Mouse (Mus musculus): ENCODE data around the gene 5031439G07Rik. TPM values are rescaled to one million over a fixed set of nuclear protein-coding genes. Genes with fewer than 3 reads are reported as not detected.
A peak's percentile ranks its signal among the peaks of the same experiment; 100 is the strongest.
"Not testable (repeated sequence)": the region's sequence is repeated elsewhere in the genome, so short reads cannot be mapped to it uniquely, and the experiment has no call there.

The 5031439G07Rik gene
- total RNA-seq (2021), result 10 to 100 TPM; 38.8 to 53.7 TPM
- long read RNA-seq, experiment 1, full-length matches to known transcripts, result 56 of 61 reads
- long read RNA-seq, experiment 1, partial matches to known transcripts, result 0 of 61 reads
- long read RNA-seq, experiment 1, other reads (novel, unspliced or antisense), result 5 of 61 reads
- long read RNA-seq, experiment 2, full-length matches to known transcripts, result 58 of 72 reads
- long read RNA-seq, experiment 2, partial matches to known transcripts, result 9 of 72 reads
- long read RNA-seq, experiment 2, other reads (novel, unspliced or antisense), result 5 of 72 reads

DNA sequence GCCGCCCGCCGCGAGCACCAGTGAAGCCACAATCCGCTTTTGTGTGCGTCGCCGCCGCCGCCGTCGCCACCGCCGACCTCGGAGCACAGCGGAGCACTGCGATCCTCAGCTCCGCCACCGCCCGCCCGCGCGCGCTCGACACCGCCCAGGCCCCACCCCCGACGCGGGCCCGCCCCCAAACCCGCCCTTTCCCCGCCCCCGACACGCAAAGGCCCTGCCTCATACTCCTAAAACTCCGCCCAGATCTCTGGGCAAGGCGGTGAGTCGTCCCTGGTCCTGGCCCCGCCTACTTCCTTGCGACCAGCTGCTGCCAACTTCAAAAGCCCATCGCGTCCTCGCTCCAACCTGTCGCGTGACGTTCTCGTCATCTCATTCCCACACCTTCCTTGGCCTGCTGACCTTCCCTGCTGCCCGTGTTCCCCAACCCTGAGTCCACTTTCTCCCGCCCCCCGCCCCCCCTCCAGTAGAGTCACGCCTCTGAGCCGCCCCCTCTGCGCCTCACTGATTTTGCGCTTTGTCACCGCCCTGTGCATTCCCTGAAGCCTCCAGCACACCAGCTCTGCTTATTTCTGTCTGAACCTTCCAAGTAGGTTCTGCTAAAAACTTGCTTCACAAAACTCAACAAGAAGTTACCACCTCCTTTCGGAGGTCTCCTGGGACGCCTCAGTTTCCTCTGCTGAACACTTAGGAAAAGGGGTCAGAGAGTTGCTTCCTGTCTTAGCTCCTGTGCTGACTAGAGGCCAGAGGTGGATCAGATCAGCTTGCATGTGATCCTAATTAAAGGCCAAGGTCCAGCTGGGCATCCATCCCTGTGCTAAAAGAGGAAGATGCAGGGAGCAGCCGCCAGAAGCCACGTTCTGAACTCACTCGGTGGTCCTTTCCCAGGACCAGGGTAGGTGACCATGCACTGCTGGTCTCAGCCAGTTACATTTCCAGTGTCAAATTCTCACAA, at the start of gene 5031439G07Rik:
Gene 5031439G07Rik, minus strand, starts transcription at position 678 of the 952 bp plus-strand sequence.
- DNase-seq (ENCODE audit: low spot score in 2 of 2), result peak; percentile 78 to 83

DNA sequence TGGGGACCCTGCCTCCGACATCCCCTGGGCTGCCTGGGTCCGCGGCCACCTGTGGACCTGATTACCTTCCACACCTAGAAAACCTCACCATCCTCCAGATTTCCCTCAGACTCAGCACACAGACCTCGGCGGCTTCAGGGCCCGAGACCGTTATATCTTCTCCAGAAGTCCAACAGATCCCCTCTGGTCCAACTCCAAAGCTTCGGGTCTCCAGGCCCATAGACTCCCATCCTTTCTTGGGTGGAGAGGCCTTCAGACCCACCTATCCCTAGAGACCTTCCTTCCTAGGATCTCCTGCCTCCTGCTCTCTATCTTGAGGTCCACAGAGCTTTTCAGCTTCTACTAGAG, 49.0 kb upstream of the 5031439G07Rik start:
- no peak for DNase-seq (ENCODE audit: low spot score in 2 of 2)

- peak; percentile 98 to 99 for DNase-seq (ENCODE audit: low spot score in 2 of 2)
Measured at GRCm38 (mm10) chr15:85036566-85037342, 48.4 kb upstream of the 5031439G07Rik start.

GRCm38 (mm10) chr15:85033916-85034315, 45.6 kb upstream of the 5031439G07Rik start:
- DNase-seq (ENCODE audit: low spot score in 2 of 2), result not testable (repeated sequence)

DNA sequence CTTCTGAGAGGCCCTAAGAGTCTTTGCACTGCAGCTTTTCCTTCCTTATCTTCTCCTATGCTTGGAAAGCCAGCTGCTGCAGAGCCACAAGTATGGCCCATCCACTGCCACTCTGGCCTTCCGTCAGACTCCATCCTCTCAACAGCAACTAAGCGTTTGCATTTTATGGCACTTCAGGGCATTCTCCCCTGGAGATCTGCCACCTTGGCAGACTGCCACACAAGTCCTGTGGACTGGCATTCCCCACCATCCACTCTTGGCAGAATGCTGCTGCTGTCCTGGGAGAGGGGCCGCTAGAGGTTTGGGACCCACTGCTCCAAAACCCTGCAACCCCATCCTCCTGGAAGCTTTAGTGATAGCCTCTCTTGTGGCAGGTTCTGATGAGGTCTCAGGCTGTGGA, 43.5 kb upstream of the 5031439G07Rik start:
- DNase-seq (ENCODE audit: low spot score in 2 of 2), result no peak

DNA sequence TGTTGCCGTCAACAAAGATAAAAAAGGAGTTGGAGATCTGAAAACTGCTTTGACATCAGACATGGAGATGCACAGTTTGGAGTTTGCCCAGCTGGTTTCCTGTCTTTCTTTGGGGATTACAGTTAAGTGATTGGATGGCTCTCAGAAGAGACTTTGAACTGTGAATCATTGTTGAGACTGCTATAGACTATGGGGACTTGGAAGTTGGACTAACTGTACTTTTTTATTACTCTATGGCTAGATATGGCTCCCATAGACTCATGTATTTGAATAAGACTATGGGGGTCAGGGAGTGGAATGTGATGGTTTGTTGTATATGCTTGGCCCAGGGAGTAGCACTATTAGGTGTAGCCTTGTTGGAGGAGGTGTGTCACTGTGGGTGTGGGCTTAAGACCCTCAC, 42.3 kb upstream of the 5031439G07Rik start:
- not testable (repeated sequence) for DNase-seq (ENCODE audit: low spot score in 2 of 2)

- DNase-seq (ENCODE audit: low spot score in 2 of 2), result not testable (repeated sequence)
Measured at GRCm38 (mm10) chr15:85028648-85029047, 40.3 kb upstream of the 5031439G07Rik start, which contains the start of gene Fam118a. Gene Fam118a, plus strand, starts transcription at chr15:85028948.

DNA sequence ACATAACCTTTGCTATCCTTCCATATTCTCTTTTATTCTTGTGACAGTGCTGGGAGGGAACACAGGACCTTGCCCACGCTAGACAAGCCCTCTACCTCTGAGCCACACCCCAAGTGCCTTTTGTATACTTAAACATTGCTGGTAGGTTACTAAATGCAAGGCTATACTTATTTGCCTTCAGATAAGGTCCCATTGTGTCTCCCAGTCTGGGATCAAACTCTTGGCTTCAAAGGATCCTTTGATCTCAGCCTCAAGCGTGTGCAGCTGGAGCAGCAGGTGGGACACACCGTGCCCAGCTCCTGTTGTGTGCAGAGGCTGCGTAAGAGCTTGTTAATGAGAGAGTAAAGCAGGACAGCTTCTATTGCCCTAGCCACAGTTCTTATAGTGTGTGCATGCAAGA, 39.4 kb upstream of the 5031439G07Rik start:
- no peak for DNase-seq (ENCODE audit: low spot score in 2 of 2)

- DNase-seq (ENCODE audit: low spot score in 2 of 2), result no peak
Measured at GRCm38 (mm10) chr15:85026197-85026596, 37.8 kb upstream of the 5031439G07Rik start.

GRCm38 (mm10) chr15:85022211-85022610, 33.9 kb upstream of the 5031439G07Rik start:
- DNase-seq (ENCODE audit: low spot score in 2 of 2), result no peak

GRCm38 (mm10) chr15:85016951-85017664, 28.8 kb upstream of the 5031439G07Rik start, which contains the start of gene Upk3a:
Gene Upk3a, plus strand, starts transcription at chr15:85017141.
- DNase-seq (ENCODE audit: low spot score in 2 of 2), result no peak

DNA sequence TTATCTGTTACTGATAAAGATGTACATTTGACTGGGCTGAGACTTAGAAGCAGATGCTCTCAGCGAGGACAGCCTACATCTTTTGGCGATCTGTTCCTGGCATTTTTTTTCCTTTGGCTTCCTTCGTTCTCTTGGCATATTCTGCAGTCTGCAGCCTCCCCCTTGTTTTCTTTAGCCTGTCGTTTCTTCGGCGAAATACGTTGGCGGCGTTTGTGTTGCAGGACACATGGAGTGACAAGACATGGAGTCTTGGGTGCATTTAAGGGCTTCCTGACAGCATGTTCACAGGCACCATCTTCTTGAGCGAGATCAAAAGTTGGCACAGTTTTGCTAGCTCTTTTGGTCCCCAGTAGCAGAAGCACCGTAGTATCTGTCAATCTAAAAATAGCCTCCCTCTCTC, 27.4 kb upstream of the 5031439G07Rik start:
- DNase-seq (ENCODE audit: low spot score in 2 of 2), result no peak

- DNase-seq (ENCODE audit: low spot score in 2 of 2), result no peak
Measured at GRCm38 (mm10) chr15:85012662-85013054, 24.3 kb upstream of the 5031439G07Rik start.

DNA sequence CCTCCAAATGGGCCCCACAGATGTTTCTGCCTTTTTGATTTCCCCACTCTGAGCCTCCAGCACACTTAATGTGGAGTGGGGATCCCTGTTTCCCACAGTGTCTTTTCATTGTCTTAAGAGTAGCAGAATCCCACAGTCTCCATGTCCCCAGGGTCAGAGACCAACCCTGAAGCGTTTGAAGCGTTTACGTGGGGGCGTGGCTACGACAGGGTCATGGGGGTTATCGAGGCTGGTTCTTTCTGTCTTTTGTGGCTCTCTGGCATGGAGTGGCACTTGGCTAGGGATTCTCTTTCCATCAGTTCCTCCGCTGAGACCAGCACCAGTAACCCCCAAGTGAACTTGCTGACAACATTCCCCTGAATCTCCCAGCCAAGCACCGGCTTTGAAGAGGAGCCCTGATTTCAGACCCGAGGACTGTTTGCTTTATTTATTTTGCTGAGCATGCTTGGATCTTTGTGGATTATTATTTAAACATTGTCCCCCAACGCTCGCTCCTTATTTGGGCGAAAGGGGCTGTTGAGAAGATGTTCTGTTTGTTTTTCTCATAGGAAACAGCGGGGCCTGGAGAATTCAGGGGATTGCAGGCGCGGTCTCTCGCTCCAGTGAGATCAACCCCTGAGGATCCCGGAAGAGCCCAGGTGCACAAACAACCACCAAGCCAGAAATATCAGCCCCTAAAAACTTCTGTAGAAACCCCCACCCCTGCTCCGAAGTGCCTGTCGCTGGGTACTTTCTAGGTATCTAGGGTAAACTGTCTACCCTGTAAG, 23.7 kb upstream of the 5031439G07Rik start:
- DNase-seq (ENCODE audit: low spot score in 2 of 2), result no peak

GRCm38 (mm10) chr15:85009666-85010065, 21.3 kb upstream of the 5031439G07Rik start:
- DNase-seq (ENCODE audit: low spot score in 2 of 2), result no peak

DNA sequence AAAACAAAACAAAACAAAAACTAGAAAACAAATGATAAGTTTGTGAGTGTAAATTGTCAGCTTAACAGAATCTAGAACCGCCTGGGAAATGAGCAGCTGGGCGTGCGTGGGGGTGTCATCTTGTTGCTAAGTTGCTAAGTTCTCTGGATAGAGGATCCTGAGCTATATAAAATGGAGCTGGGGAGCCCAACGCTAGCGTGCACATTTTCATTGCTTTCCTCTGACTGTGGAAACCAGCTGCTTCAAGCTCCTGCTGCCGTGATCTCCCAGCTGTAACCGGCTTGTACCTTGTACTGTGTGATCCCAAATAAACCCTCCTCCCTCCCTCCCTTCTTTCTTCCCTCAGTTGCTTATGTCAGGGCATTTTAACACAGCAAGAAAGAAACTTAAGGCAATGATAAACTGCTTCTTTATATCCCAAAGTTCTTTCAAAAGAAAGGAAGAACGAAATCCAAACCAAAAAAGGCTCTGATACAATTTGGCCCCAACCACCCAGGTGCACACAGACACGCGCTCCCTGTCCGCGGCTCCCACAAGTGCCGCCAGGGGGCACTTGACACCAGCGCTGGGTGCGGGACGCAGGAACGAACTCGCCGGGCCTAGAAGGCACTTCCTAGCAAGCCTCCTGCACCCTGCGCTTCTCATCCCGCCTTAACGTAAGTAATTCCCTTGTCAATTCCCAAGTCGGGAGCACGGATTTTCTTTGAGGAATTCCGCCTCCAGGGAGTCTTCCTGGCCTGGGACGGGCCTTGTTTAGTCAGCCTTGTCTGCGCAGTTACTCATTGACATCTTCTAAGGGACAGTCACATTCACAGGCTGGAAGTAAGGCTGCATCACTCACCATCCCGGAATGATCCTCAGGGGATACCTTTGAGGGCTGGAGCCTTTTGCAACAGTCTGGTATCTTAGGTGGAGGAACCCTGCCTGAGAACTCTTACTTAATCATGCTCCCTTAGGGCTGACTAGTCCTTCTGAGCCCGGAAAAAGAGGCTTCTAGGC, 12.9 kb upstream of the 5031439G07Rik start:
- DNase-seq (ENCODE audit: low spot score in 2 of 2), result peak; percentile 79 to 85

- DNase-seq (ENCODE audit: low spot score in 2 of 2), result no peak
Measured at GRCm38 (mm10) chr15:84999911-85000310, 11.6 kb upstream of the 5031439G07Rik start.

DNA sequence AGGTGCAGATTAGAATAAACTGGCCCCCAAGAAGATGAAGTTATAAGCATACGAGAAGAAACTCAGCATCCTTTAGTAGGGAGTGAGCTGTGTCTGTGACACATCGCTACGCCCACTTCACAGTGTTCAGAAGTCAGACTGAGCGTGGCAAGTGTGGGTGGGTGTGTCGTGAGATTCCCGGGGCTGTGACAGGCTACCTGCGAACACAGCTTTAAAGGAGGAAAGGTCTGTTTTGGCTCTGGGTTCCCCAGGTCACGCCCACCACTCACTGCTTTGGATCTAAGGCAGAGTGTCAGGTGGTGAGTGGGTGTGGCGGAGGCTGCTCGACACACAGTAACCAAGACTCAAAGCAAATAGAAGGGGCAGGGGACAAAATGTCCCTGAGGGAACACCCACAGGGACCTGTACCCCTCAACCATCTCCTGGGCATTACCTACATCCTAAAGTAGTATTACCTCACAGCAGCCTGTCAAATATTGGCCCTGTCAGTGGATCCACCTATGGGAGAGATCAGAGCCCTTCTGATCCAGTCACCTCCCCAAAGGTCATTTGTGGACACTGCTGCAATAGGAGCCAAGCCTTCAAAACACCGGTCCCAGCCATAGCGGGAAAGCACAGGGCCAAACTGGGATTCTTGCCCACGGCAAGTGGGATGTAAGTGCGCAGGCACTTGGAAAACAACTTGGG, 9.6 kb upstream of the 5031439G07Rik start:
- no peak for DNase-seq (ENCODE audit: low spot score in 2 of 2)

Data from adrenal gland, adult 18-20 months (tissue).